Mouse (Mus musculus): ENCODE measurements around the gene Mucl3.

- TF ChIP-seq CTCF (conservative IDR thresholded peaks at IDR 0.05 in 1 of 2, IDR thresholded peaks at IDR 0.05 in 1 of 2; ENCODE audit: low read depth in 2 of 2, low read length in 2 of 2) = no peak
- TF ChIP-seq USF2 (conservative IDR thresholded peaks at IDR 0.05; ENCODE audit: low read depth, low read length) = no peak
These were observed 5.9 kb upstream of the Mucl3 start for GRCm38 (mm10) chr17:35649429-35649828.
